In the genomic region with DNA sequence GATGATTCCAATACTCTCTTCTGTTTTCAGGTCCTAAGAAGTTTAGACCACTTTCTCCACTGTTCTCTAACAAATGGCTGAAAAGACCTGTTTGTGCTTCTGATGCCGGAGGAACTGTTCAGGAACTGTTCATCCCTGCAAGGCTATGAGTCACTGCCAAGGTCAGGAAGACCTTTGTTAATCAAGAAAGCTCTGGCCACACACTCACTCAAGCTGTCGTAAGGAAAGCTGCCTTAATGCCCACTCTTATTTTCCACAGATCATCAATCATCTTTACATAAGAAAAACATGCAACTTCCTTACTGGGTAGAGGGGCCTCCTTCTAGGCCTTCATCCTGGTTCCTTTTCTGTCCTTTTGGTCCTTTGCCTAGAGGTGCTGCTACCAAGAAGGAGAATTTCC, we compare ENCODE assay signal across 12 mouse cellular contexts.
"Had no signal": no experiment of that assay in that cellular context is flagged by ENCODE, and none has a peak within 500 bp of the region (broad histone marks: within the 10 kb centered on the region; RNA-seq: fewer than 3 reads in every experiment).

No protein-coding gene starts in this region.

- H3K4me2 ChIP-seq: liver, embryonic 11.5 days; liver, embryonic 15.5 days; neural tube, embryonic 15.5 days had no signal

- H3K27ac ChIP-seq: limb, embryonic 10.5 days; liver, embryonic 15.5 days; midbrain, embryonic 10.5 days; neural tube, embryonic 15.5 days had no signal

- H3K4me1 ChIP-seq: liver, embryonic 15.5 days had no signal

- H3K27me3 ChIP-seq: liver, embryonic 15.5 days; neural tube, embryonic 15.5 days had no signal

- H3K4me3 ChIP-seq: limb, embryonic 10.5 days; liver, embryonic 15.5 days; midbrain, embryonic 10.5 days; myocyte; neural tube, embryonic 15.5 days had no signal

- H3K36me3 ChIP-seq: limb, embryonic 10.5 days; liver, embryonic 15.5 days; midbrain, embryonic 10.5 days; neural tube, embryonic 15.5 days had no signal

- H3K9me3 ChIP-seq: limb, embryonic 10.5 days; liver, embryonic 15.5 days; midbrain, embryonic 10.5 days; neural tube, embryonic 15.5 days had no signal

- H3K9ac ChIP-seq: liver, embryonic 15.5 days; neural tube, embryonic 15.5 days had no signal

- DNase-seq: kidney, adult 2 months; kidney, postnatal 10 days; lung, adult 2 months; midbrain, embryonic 14.5 days; right cerebral cortex, postnatal 14 days; thymus, postnatal 36 days had no signal
